Mouse (Mus musculus) intestine, embryonic 16.5 days (tissue): ENCODE measurements at regions not wholly inside any gene's neighbourhood (a gene's known extent, or its start where the extent isn't known, plus 50 kb on each side); places are given as distances from the start of the nearest gene placed in this dataset.

Experiments used
- ATAC-seq: fragments of 200-750 bp; cut with Nextera tagmentation; 2 replicates; pipeline ENCODE4 v1.8.0; 2017; ENCODE audit warnings: moderate TSS enrichment, moderate library complexity
- H3K27ac ChIP-seq: fragments of 300-500 bp; sonication (generic); 2 replicates; pipeline ENCODE4 v1.5.1; 2014; ENCODE audit warnings: mild to moderate bottlenecking, low read length
- H3K27me3 ChIP-seq: fragments of 300-500 bp; sonication (generic); replicated peaks from 2 replicates; pipeline ENCODE4 v1.6.1; 2014; ENCODE audit warnings: low read length, control low read depth, mixed read lengths; ENCODE audit not compliant: control insufficient read depth, insufficient read depth
- H3K36me3 ChIP-seq: fragments of 300-500 bp; sonication (generic); 2 replicates; pipeline ENCODE4 v1.6.1; 2014; ENCODE audit warnings: low read length, control low read depth; ENCODE audit not compliant: control insufficient read depth, insufficient read depth
- H3K4me1 ChIP-seq: fragments of 300-500 bp; sonication (generic); 2 replicates; pipeline ENCODE4 v1.6.1; 2014; ENCODE audit warnings: low read length, control low read depth, mixed read lengths; ENCODE audit not compliant: control insufficient read depth, insufficient read depth
- H3K4me2 ChIP-seq: fragments of 300-500 bp; sonication (generic); 2 replicates; pipeline ENCODE4 v1.6.1; 2014; ENCODE audit warnings: low read depth, low read length, control low read depth
- H3K4me3 ChIP-seq: fragments of 300-500 bp; sonication (generic); 2 replicates; pipeline ENCODE4 v1.5.1; 2014; ENCODE audit warnings: mild to moderate bottlenecking, low read length
- H3K9ac ChIP-seq: fragments of 300-500 bp; sonication (generic); 2 replicates; pipeline ENCODE4 v1.6.1; 2014; ENCODE audit warnings: low read depth, low read length
- H3K9me3 ChIP-seq: fragments of 300-500 bp; sonication (generic); 2 replicates; pipeline ENCODE4 v1.6.1; 2016; ENCODE audit warnings: low read length, control low read depth; ENCODE audit not compliant: control insufficient read depth
- WGBS: fragments of 180-500 bp; shearing (Covaris S2); extraction: QIAGEN DNeasy Blood & Tissue Kit; methylation state at CpG from one replicate; pipeline ENCODE4 v1.1.7; 2014; 5-methylcytosine and 5-hydroxymethylcytosine counted together

- Histone ChIP-seq H3K36me3 (no peaks in the 10 kb centered on the region), H3K4me1 (no peaks in the 10 kb centered on the region), H3K27ac (no peak overlapping the region), H3K27me3 (no peaks in the 10 kb centered on the region), H3K9ac (no peak overlapping the region), H3K4me3 (no peak overlapping the region), H3K4me2 (no peak overlapping the region), H3K9me3 (no peaks in the 10 kb centered on the region)
- 63% methylated on average over 6 of the region's 6 CpGs for WGBS
- ATAC-seq, result no peak
These were observed 54.0 kb upstream of the Nkx2-2 start for GRCm38 (mm10) chr2:147247981-147248514.

DNA sequence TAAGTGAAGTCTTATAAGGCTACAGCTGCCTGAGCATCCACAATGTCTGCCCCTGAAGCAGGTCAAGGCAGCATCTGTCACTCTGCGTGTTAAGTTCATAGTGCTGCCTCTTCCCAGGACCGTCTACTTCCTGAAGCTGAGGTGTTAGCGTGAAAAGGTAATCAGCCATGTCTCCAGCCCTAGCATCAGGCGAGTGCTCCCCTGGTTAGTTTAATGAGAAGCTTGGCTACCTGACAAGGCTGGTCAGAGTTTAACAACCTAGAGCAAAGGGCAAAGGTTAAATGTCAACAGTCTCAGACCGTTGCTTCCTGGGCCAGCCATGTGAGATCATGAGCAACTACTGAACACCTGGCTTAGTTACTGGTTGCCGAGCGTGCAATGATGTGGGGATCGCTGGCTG is 53.2 kb upstream of the Nkx2-2 start:
- 62% methylated on average over 8 of the region's 8 CpGs for WGBS
- Histone ChIP-seq H3K4me3 (no peak overlapping the region), H3K4me2 (no peak overlapping the region), H3K9ac (no peak overlapping the region), H3K27ac (no peak overlapping the region), H3K9me3 (no peaks in the 10 kb centered on the region), H3K4me1 (no peaks in the 10 kb centered on the region), H3K36me3 (no peaks in the 10 kb centered on the region), H3K27me3 (no peaks in the 10 kb centered on the region)
- no peak for ATAC-seq

GRCm38 (mm10) chr2:147244406-147244805 is 50.4 kb upstream of the Nkx2-2 start:
- ATAC-seq, result no peak
- Histone ChIP-seq H3K9ac (no peak overlapping the region), H3K9me3 (no peaks in the 10 kb centered on the region), H3K4me1 (no peaks in the 10 kb centered on the region), H3K4me2 (no peak overlapping the region), H3K36me3 (no peaks in the 10 kb centered on the region), H3K4me3 (no peak overlapping the region), H3K27me3 (no peaks in the 10 kb centered on the region), H3K27ac (no peak overlapping the region)
- 75% methylated on average over 1 of the region's 1 CpGs for WGBS
